Mouse (Mus musculus) lung, postnatal 36 days (tissue): ENCODE measurements at regions not wholly inside any gene's neighbourhood (a gene's known extent, or its start where the extent isn't known, plus 50 kb on each side); places are given as distances from the start of the nearest gene placed in this dataset.

Source experiments
- DNase-seq: peaks from one replicate; pipeline ENCODE4 v3.0.0; 2022; ENCODE audit warnings: mixed read lengths

DNA sequence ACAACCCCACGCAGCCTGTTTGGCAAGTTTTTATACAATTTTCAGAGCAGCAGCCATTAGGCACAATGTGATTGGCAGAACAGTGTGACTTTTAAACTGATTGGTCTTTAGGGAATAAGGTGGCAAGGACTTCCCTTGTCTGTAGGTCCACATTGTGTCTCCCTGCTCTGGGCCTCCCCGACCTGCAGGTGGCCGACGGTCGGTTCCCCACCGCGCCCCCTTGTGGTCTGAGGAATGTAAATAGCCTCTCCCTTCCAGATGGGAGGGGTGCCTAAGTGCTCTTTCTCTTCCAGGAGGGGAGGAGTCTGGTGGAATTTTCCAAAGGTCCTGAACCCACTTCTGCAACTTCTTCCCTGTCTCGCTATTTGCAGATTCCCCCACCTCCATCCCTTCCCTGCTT is 52.5 kb upstream of the Prr5 start:
- peak; percentile 76 for DNase-seq

DNA sequence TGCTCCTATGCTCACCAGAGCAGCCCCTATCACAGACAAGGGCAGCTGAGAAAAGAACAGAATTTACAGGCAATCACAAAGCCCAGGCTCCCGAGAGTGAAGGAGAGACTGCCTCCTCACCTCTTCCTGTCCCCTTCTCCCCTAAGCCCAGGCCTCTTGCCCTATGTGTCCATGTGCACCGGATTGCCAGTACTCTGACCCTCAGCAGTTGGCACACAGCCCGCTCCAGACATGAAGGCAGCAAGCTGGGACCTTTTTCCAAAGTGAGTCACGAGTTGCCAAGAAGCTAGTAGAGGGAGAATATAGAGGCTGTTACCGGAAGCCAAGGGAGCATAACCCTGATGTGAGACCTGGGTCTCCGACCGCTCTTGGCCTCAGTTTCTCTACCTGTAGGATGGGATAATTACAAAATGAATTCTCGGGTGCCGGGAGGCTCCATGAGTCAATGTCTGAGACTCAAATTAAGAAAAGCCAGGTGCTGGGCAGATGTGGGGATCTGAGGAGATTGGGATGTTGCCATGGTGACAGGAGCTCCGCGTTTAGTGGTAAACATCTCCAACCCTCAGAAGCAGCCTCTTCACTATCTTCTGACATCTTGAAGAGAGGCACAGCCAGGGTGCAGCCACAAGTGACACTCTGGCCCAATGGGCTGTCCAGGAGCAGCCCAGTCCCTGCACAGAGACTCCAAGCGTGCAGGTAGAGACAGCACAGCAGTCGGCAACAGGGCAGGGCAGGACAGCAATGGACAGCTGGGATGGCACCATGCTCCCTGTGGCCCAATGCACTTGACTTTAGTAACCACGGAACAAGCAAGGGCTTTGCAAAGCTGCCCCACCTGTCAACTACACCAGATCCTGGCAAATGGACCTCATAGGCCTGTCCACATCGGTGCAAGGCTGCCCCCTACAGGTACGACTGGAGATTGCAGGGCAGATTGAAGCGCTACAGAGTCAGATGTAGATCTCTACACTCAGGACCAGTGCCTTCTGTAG is 55.6 kb upstream of the Prr5 start:
- peak; percentile 90 for DNase-seq

DNA sequence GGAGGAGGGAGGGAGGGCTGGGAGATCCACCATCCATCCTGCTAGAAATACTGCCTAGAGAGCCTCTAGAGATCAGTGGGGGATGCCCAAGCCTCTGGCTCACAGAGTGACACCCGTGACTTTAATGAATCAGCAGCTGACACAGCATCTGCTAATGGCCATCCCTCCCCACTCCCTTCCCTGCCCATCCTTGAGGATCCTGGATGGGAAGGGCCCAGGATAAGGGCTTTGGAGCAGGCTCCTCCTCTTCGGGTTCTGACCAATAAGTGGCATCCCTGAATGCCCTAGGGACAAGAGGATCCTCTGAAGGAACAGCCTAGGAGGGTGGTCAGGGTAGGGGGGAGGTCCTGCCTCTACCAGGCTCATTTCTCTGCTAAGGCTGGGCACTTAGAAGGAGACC is 55.3 kb upstream of the Rtl6 start:
- DNase-seq, result no peak

DNA sequence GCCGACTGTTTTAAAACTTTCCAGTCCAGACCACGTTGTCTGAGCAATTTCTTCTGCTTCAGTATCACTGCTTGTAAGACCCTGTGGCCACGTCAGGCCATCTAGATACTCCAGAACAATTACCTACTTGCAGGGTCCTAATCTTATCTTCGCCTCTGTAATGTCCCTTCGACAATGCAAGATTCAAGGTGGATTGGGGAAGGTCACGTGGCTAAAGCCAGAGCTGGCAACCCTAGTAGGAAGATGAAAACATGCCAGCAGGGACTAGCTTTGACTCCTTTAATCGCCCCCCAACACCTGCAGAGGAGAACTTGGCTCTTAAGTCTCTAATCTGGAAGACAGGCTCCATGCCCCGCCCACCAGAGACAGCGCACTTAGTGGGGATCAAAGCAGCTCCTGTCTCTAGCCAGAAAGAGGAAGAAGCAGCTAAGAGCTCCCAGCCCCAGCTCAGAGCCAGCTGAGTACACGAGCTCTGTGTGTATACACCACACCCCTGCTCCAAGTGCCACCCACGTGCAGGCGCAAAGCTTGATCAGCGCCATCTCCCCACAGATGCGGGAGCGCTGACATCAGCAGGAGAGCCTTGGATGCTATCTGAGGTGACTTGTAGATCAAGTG is 52.3 kb upstream of the Rtl6 start:
- no peak for DNase-seq

DNA sequence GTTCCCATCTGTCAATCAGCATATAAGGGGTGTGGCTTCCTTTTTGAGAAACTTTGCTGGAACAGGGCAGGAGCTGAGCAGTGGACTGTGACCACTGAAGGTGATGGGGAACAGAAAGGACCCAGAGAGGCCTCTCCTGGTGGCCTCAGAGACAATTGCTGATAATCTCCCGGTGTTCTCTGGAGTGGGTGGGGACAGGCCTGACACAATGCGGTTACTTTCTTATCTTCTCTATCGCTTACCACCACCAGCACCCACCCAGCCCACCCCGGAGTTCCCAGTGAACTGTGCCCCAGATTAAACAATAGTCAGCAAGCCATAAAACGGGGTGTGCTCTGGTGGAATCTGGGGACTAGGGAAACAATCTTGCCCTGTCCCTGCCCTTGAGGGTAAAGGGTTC is 51.4 kb upstream of the Rtl6 start:
- DNase-seq, result no peak
